Mouse (Mus musculus) small intestine, adult 2 months (tissue): ENCODE measurements around the gene Hsd17b1.

Experiments used
- CTCF ChIP-seq: fragments of 200-500 bp; IDR thresholded peaks from 2 replicates; pipeline ENCODE4 v1.5.1; 2012; ENCODE audit warnings: low read depth, mild to moderate bottlenecking, control low read depth, inconsistent platforms, low read length, moderate library complexity, mixed read lengths; ENCODE audit not compliant: insufficient replicate concordance, insufficient read length; ENCODE audit errors: extremely low read depth
- POLR2A ChIP-seq: fragments of 200-500 bp; IDR thresholded peaks from 2 replicates; pipeline ENCODE4 v1.6.1; 2012; ENCODE audit warnings: low read depth, mild to moderate bottlenecking, control low read depth, inconsistent platforms, low read length, moderate library complexity

DNA sequence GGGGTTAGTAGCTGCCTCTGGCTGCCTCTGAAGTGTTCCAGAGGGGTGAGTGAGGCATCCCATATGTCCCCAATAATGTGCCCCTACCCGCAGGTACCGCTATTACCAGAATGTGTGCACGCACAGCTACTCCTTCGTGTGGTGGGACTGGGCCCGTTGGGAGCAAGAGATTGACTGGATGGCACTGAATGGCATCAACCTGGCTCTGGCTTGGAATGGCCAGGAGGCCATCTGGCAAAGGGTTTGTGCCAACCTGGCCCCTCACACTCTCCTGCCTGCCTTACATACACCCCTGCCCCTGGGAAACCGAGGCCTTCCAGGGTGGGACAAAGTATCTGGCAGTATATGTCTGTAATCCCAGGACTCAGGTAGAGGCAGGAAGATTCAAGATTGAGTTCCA is 7.2 kb upstream of the Hsd17b1 start:
- TF ChIP-seq POLR2A (no peak), CTCF (no peak)
